In genomic region chr4:152351422-152352305, GRCm38 (mm10) we compare ENCODE assay signal across 10 mouse cellular contexts. TPM values are rescaled to one million over a fixed set of nuclear protein-coding genes. Genes with fewer than 3 reads are reported as not detected.
A peak's percentile ranks its signal among the peaks of the same experiment; 100 is the strongest.
DNase-seq lines count a peak whose midpoint lies in the region; TF ChIP-seq lines count a peak whose summit lies in the region.
"Had no signal": no experiment of that assay in that cellular context is flagged by ENCODE, and none has a peak within 500 bp of the region (broad histone marks: within the 10 kb centered on the region; RNA-seq: fewer than 3 reads in every experiment).

No protein-coding gene starts in this region.

- H3K27ac ChIP-seq in ES-Bruce4 (ENCODE audit: insufficient read depth, low read length), result peak overlapping the region; percentile 60
- H3K27ac ChIP-seq: lung, embryonic 15.5 days had no signal

- no peak overlapping the region for H3K9ac ChIP-seq in ES-Bruce4 (ENCODE audit: low read depth, poor library complexity, severe bottlenecking)
- H3K9ac ChIP-seq: lung, embryonic 15.5 days had no signal

- TF ChIP-seq POLR2A in ES-Bruce4 (IDR thresholded peaks at IDR 0.05; ENCODE audit: insufficient read depth, low read length), result no peak

- no peak for TF ChIP-seq EP300 in ES-Bruce4 (IDR thresholded peaks at IDR 0.05; ENCODE audit: insufficient read depth, low read depth, low read length)

- no peaks in the 10 kb centered on the region for H3K9me3 ChIP-seq in ES-Bruce4 (replicated peaks; ENCODE audit: control insufficient read depth, insufficient read depth, low read length, poor library complexity, severe bottlenecking)
- H3K9me3 ChIP-seq: lung, embryonic 15.5 days had no signal

- no peaks in the 10 kb centered on the region for H3K27me3 ChIP-seq in ES-Bruce4 (ENCODE audit: control insufficient read depth, insufficient read depth, low read length, poor library complexity, severe bottlenecking)

- peak; percentile 29 for DNase-seq in adrenal gland, postnatal 14 days
- DNase-seq in adrenal gland, adult 8-10 months, result no peak
- DNase-seq in forelimb bud, embryonic 11.5 days (ENCODE audit: low read depth, low spot score), result peak; percentile 52
- peak; percentile 64 for DNase-seq in mesoderm, embryonic 11.5 days (ENCODE audit: low read depth, low spot score)
- no peak for DNase-seq in urinary bladder, adult 18-20 months (ENCODE audit: low spot score in 2 of 2)
- no peak for DNase-seq in cerebellum, adult 9-11 months
- DNase-seq in adrenal gland, postnatal 10 days, result no peak

- TF ChIP-seq CTCF in ES-Bruce4 (IDR thresholded peaks at IDR 0.05; ENCODE audit: low read depth, low read length), result no peak

- peaks cover 23% of the 10 kb centered on the region for H3K4me1 ChIP-seq in ES-Bruce4 (ENCODE audit: control insufficient read depth, insufficient read depth, low read length)
- H3K4me1 ChIP-seq: lung, embryonic 15.5 days had no signal

- H3K4me3 ChIP-seq in ES-Bruce4 (ENCODE audit: low read depth, low read length), result no peak overlapping the region
- H3K4me3 ChIP-seq: lung, embryonic 15.5 days had no signal

- H3K36me3 ChIP-seq in ES-Bruce4 (ENCODE audit: control insufficient read depth, insufficient read depth, low read length, poor library complexity, severe bottlenecking), result no peaks in the 10 kb centered on the region
- H3K36me3 ChIP-seq: lung, embryonic 15.5 days had no signal

RNA-seq across cellular contexts. Expression of gene Chd5, which starts 13.2 kb away (rescaled TPM):
- total RNA-seq in adrenal gland, postnatal 14 days (2021), result 7.1 and 8.0 TPM in 2 replicates
- total RNA-seq in adrenal gland, adult 8-10 months (2022), result 10 to 100 TPM in 2 of 4 experiments, 1 to 10 TPM in 2; 7.0 to 16.9 (median 12.3) TPM
- 5.4 and 5.8 TPM in 2 replicates for polyA plus RNA-seq in ES-Bruce4 (2011; ENCODE audit: insufficient read depth, insufficient read length, low read depth, missing spikeins)
- 1 to 10 TPM; 8.8 TPM for total RNA-seq in adrenal gland, postnatal 10 days (2021)
- polyA plus RNA-seq: heart, embryonic 14.5 days had no signal

RNA-seq across cellular contexts. Expression of gene Rpl22, which starts 26.1 kb away (rescaled TPM):
- 493 and 564 TPM in 2 replicates for total RNA-seq in adrenal gland, postnatal 14 days (2021)
- total RNA-seq in adrenal gland, adult 8-10 months (2022), result 100 to 1,000 TPM; 415 to 500 (median 453) TPM
- polyA plus RNA-seq in ES-Bruce4 (2011; ENCODE audit: insufficient read depth, insufficient read length, low read depth, missing spikeins), result 1,917 and 1,978 TPM in 2 replicates
- 100 to 1,000 TPM; 484 to 487 TPM for total RNA-seq in adrenal gland, postnatal 10 days (2021)

RNA-seq across cellular contexts. Expression of gene Rnf207, which starts 32.9 kb away (rescaled TPM):
- total RNA-seq in adrenal gland, postnatal 14 days (2021), result 0.26 TPM in 1 of 2 replicates, not detected in the other
- 1 to 10 TPM in 2 of 4 experiments, under 1 TPM in 2; 0.23 to 2.2 (median 1.0) TPM for total RNA-seq in adrenal gland, adult 8-10 months (2022)
- 3.2 and 4.2 TPM in 2 replicates for polyA plus RNA-seq in ES-Bruce4 (2011; ENCODE audit: insufficient read depth, insufficient read length, low read depth, missing spikeins)
- under 1 TPM in 1 of 2 experiments, not detected in 1; 0.70 TPM for total RNA-seq in adrenal gland, postnatal 10 days (2021)

RNA-seq across cellular contexts. Expression of gene Icmt, which starts 54.6 kb away (rescaled TPM):
- 36.9 and 39.6 TPM in 2 replicates for total RNA-seq in adrenal gland, postnatal 14 days (2021)
- 10 to 100 TPM; 54.1 to 66.7 (median 59.6) TPM for total RNA-seq in adrenal gland, adult 8-10 months (2022)
- 21.4 and 22.8 TPM in 2 replicates for polyA plus RNA-seq in ES-Bruce4 (2011; ENCODE audit: insufficient read depth, insufficient read length, low read depth, missing spikeins)
- 10 to 100 TPM; 30.4 to 31.6 TPM for total RNA-seq in adrenal gland, postnatal 10 days (2021)

Comparison
In these comparisons a context has a peak if more than half of its experiments do, and no peak if none do; other contexts are left out.
1. DNase-seq: peak in adrenal gland, postnatal 14 days (single experiment), forelimb bud, embryonic 11.5 days (single experiment) and mesoderm, embryonic 11.5 days (single experiment); none in adrenal gland, adult 8-10 months (single experiment), urinary bladder, adult 18-20 months (0 of 2), cerebellum, adult 9-11 months (single experiment) and adrenal gland, postnatal 10 days (single experiment).